Mouse (Mus musculus) cortical plate, adult 2 months (tissue): ENCODE measurements around the gene Usp5. TPM values are rescaled to one million over a fixed set of nuclear protein-coding genes. Genes with fewer than 3 reads are reported as not detected.

Experiments
- H3K27ac ChIP-seq: fragments of 200-500 bp; 2 replicates; pipeline ENCODE4 v1.5.1; 2012; ENCODE audit warnings: low read length, control low read depth, inconsistent platforms; ENCODE audit not compliant: insufficient read depth
- H3K4me1 ChIP-seq: fragments of 200-500 bp; 2 replicates; pipeline ENCODE4 v1.6.1; 2011; ENCODE audit warnings: low read length; ENCODE audit not compliant: control insufficient read depth, insufficient read depth
- H3K4me3 ChIP-seq: fragments of 200-500 bp; 2 replicates; pipeline ENCODE4 v1.5.1; 2011; ENCODE audit warnings: mild to moderate bottlenecking, low read length, control low read depth; ENCODE audit not compliant: insufficient read depth
- CTCF ChIP-seq: fragments of 200-500 bp; IDR thresholded peaks from 2 replicates; pipeline ENCODE4 v1.5.1; 2011; ENCODE audit warnings: mild to moderate bottlenecking, control low read depth, low read length; ENCODE audit not compliant: insufficient read depth; ENCODE audit errors: extremely low read depth
- POLR2A ChIP-seq: fragments of 200-500 bp; IDR thresholded peaks from 2 replicates; pipeline ENCODE4 v1.6.1; 2011; ENCODE audit warnings: mild to moderate bottlenecking, low read length, control low read depth; ENCODE audit not compliant: insufficient read depth; ENCODE audit errors: extremely low read depth
- polyA plus RNA-seq: library from polyadenylated mRNA; depleted of rRNA; stranded (reverse); fragments of >200 nt; gene quantifications from 2 replicates; pipeline ENCODE4 v1.2.3, GENCODE M21; 2012

The Usp5 gene
- polyA plus RNA-seq, 1 experiment, result 152 TPM

DNA sequence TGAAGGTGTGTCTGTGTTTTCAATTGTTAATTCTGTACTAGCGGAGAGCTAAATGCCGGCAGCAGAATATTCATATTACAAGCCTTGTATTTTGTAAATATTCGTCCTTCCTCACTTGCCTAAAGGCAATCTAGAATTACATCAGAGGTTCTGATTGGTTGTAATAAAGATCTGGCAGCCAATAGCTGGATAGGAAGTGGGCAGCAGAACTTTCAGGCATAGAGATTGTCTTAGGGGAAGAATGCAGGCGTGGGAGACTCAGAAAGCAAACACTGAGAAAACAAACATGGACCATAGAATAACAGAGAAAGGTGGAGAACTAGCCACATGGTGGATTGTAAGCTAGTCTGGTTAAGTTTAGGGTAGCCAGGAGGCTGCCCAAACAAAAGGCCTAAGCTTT, 39.2 kb downstream of the Usp5 start:
- Histone ChIP-seq H3K4me3 (no peak overlapping the region), H3K27ac (no peak overlapping the region), H3K4me1 (no peaks in the 10 kb centered on the region)
- no peak for TF ChIP-seq POLR2A
- TF ChIP-seq CTCF, result no peak

DNA sequence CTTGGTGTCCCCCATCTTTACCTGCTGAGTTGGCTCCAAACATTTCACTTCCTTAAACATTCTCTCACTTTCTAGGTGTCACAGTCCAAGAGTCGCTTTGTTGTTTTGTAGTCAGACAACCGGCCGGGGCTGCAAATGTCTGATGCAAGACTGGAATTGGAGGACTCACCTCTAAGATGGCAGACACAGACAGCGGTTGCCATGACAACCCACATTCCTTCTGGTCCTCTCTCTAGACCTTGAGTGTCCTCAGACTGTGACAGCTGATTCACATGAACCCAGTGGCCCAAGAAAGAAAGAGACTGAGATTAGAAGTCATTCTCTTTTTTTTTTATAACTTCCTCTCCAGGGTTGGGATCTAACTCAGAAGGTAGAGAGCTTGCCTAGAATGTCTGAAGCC, 39.8 kb downstream of the Usp5 start:
- Histone ChIP-seq H3K27ac (no peak overlapping the region), H3K4me3 (no peak overlapping the region), H3K4me1 (no peaks in the 10 kb centered on the region)
- no peak for TF ChIP-seq POLR2A
- no peak for TF ChIP-seq CTCF

- Histone ChIP-seq H3K4me1 (no peaks in the 10 kb centered on the region), H3K4me3 (no peak overlapping the region), H3K27ac (no peak overlapping the region)
- TF ChIP-seq CTCF, result no peak
- TF ChIP-seq POLR2A, result no peak
Measured at GRCm38 (mm10) chr6:124787722-124788121, 41.6 kb downstream of the Usp5 start.

DNA sequence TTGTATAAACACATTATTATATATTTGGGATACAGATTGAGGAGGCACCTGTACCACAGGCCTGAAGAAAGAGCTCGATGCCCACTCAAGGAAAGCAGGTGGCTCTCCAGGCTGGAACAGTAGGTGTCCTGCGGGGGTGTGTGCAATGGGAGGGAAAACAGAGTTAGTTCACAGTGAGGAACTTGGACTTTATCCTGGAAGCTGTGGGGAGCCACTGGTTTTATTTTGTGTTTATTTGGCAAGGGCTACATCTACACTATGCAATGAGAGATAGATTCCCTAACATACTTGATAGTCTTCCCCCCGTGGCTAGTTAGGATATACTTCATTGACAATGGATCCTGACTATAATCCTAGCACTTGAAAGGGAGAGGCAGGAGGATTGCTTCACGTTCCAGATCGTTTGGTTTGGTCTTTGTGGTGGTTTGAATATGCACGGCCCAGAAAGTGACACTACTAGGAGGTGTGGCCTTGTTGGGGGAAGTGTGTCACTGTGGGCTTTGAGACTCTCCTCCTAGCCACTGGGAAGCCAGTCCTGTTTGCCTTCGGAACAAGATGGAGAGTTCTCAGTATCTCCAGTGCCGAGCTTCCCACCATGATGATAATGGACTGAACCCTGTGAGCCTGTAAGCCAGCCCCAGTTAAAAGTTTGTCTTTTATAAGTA, 42.4 kb downstream of the Usp5 start:
- TF ChIP-seq CTCF, result no peak
- TF ChIP-seq POLR2A, result no peak
- Histone ChIP-seq H3K4me3 (no peak overlapping the region), H3K4me1 (no peaks in the 10 kb centered on the region), H3K27ac (no peak overlapping the region)

DNA sequence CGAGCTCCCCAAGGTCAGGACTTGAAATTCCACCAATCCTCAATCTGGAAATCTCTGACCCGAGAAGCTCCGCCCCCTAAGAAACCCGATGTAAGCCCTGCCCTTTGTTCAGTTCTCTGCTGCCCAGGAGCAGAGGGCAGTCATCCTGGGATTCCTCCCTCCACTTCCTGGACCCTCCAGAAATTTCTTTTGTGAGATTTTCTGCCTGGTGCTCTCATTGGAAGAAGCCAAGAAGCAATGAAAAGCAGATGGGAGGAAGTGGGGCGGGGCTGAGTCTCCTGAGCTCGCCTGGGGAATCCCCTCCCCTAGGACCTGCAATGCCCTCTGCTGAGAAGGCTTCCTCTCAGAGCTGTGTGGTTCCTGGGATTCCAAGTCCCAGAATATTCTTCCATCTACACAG, 46.8 kb downstream of the Usp5 start:
- H3K4me1 ChIP-seq, result peaks cover 7% of the 10 kb centered on the region
- no peak overlapping the region for H3K4me3 ChIP-seq
- no peak overlapping the region for H3K27ac ChIP-seq
- TF ChIP-seq POLR2A, result no peak

GRCm38 (mm10) chr6:124780917-124781316, 48.4 kb downstream of the Usp5 start:
- TF ChIP-seq POLR2A (no peak), CTCF (no peak)
- no peak overlapping the region for H3K4me3 ChIP-seq
- H3K27ac ChIP-seq, result no peak overlapping the region
- H3K4me1 ChIP-seq, result peaks cover 7% of the 10 kb centered on the region

DNA sequence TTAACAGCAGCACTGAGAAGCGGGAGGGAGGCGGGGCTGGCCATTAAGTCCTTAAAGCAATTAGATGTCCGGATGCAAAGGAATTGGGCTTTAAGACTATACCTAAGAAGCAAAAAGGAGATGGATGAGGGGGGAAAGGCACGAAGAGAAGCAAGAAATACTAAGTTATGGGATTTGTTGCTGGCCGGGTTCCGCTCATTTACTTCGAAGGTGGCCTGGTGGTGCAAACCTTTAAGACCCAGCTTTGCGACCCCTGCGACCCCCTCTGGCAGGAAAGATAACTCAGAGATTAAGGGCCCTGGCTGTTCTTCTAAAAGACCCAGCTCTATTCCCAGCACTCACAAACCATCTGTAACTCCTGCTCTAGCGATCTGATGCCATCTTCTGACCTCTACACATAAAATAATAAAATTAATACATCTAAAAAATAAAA, 49.3 kb downstream of the Usp5 start:
- 0 out of 2 replicates have a peak overlapping the region, but pooled peaks have one; percentile 5 for H3K4me3 ChIP-seq
- H3K4me1 ChIP-seq, result peaks cover 7% of the 10 kb centered on the region
- TF ChIP-seq CTCF, result no peak
- no peak for TF ChIP-seq POLR2A
- no peak overlapping the region for H3K27ac ChIP-seq

DNA sequence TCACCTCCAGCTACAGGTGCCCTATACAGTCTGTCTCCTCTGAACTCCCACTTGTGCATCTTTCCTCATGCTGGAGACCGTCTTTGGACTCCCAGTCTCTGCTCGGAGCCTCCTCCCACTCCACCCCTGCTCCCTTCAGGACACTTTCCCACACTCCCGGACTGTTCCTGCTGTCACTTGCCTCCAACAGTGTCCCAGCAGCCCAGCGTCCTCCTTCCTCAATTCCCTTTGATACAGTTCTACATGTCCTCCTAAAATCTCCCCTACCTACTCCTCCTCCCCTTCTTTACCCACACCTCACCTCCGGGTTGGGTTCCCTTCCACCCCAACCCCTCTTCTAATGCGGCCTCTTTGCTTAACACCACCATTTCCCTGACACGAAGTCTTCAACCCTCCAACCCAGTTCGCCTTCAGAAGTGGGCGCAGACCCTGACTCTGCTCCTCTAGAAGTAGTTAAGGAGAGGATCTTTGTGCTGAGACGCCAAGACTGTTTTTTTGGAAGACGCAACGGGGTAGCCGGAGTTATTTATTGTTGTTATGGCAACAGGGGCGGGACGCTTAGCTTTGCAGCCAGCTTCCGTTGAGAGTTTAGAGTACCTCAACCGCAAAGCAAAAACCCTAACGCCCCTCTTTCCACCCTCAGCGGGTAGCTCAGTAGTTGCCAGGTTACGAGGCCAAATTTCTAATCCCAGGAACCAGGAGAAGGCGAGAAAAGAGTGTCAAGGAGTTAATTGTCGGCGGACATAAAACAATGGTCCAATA, 49.9 kb downstream of the Usp5 start, which contains the start of gene Lrrc23:
Lrrc23 (minus strand) TSS at position 506 of the 762 bp plus-strand sequence.
- TF ChIP-seq POLR2A, result no peak
- no peak for TF ChIP-seq CTCF
- Histone ChIP-seq H3K4me1 (peaks cover 7% of the 10 kb centered on the region), H3K27ac (no peak within 1 kb of the TSS), H3K4me3 (0 out of 2 replicates have a peak within 1 kb of the TSS, but pooled peaks have one; percentile 5)

DNA sequence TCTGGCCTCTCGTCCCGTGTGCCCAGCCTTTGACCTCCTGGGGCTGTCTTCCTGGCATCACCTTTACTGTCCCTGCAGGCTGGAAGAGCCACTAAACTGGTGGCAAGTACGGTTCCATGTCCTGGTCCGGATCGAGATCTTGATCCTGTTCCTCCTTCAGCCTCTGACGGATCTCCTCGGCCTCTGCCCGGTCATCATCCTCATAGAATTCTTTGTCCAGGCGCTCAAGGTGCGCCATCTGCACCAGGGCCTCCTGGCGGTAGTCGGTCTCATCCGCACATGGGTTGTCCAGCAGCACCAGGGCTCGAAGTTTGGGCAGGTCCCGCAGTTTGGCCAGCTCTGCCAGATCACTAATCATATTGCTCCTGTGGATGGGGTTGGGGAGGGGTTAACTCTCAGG, 58.8 kb downstream of the Usp5 start:
- H3K27ac ChIP-seq, result no peak overlapping the region
- no peak overlapping the region for H3K4me3 ChIP-seq
- TF ChIP-seq CTCF, result no peak
- TF ChIP-seq POLR2A, result no peak
- no peaks in the 10 kb centered on the region for H3K4me1 ChIP-seq

- Histone ChIP-seq H3K4me3 (peak overlapping the region; percentile 96), H3K4me1 (no peaks in the 10 kb centered on the region), H3K27ac (peak overlapping the region; percentile 61)
- TF ChIP-seq CTCF (no peak), POLR2A (no peak)
Measured at GRCm38 (mm10) chr6:124770013-124770412, 59.3 kb downstream of the Usp5 start.
